Mouse (Mus musculus): Measurements from ENCODE around the gene Gsta1. TPM values are rescaled to one million over a fixed set of nuclear protein-coding genes. Genes with fewer than 3 reads are reported as not detected.
"Not testable (repeated sequence)": the region's sequence is repeated elsewhere in the genome, so short reads cannot be mapped to it uniquely, and the experiment has no call there.

The Gsta1 gene
- polyA plus RNA-seq, 1 experiment from 2014 or later = not detected

GRCm38 (mm10) chr9:78210079-78210478 lies 20.4 kb upstream of the Gsta1 start:
- Histone ChIP-seq H3K4me2 (replicated peaks) (no peak overlapping the region), H3K27ac (no peak overlapping the region), H3K9me3 (no peaks in the 10 kb centered on the region), H3K36me3 (peaks cover 35% of the 10 kb centered on the region), H3K27me3 (no peaks in the 10 kb centered on the region), H3K4me3 (no peak overlapping the region), H3K9ac (no peak overlapping the region), H3K4me1 (no peaks in the 10 kb centered on the region)
- WGBS = 92% methylated on average over 3 of the region's 3 CpGs
- no peak for ATAC-seq (ENCODE audit: insufficient number of reproducible peaks, insufficient read depth, low FRiP score, low TSS enrichment)

GRCm38 (mm10) chr9:78210821-78211220 lies 19.6 kb upstream of the Gsta1 start:
- Histone ChIP-seq H3K4me3 (no peak overlapping the region), H3K9me3 (no peaks in the 10 kb centered on the region), H3K4me1 (no peaks in the 10 kb centered on the region), H3K36me3 (peaks cover 32% of the 10 kb centered on the region), H3K9ac (no peak overlapping the region), H3K27ac (no peak overlapping the region), H3K27me3 (no peaks in the 10 kb centered on the region), H3K4me2 (replicated peaks) (no peak overlapping the region)
- 91% methylated on average over 2 of the region's 2 CpGs for WGBS
- no peak for ATAC-seq (ENCODE audit: insufficient number of reproducible peaks, insufficient read depth, low FRiP score, low TSS enrichment)

GRCm38 (mm10) chr9:78211521-78211920 lies 18.9 kb upstream of the Gsta1 start:
- 93% methylated on average over 3 of the region's 3 CpGs for WGBS
- H3K9ac ChIP-seq = no peak overlapping the region

GRCm38 (mm10) chr9:78212341-78213049 lies 18.0 kb upstream of the Gsta1 start:
- H3K4me2 ChIP-seq (replicated peaks) = no peak overlapping the region
- H3K27me3 ChIP-seq = no peaks in the 10 kb centered on the region
- ATAC-seq (ENCODE audit: insufficient number of reproducible peaks, insufficient read depth, low FRiP score, low TSS enrichment) = no peak
- H3K4me1 ChIP-seq = no peaks in the 10 kb centered on the region
- no peaks in the 10 kb centered on the region for H3K9me3 ChIP-seq
- H3K36me3 ChIP-seq = peaks cover 28% of the 10 kb centered on the region
- no peak overlapping the region for H3K4me3 ChIP-seq
- H3K9ac ChIP-seq = no peak overlapping the region
- WGBS = 75% methylated on average over 7 of the region's 7 CpGs
- no peak overlapping the region for H3K27ac ChIP-seq

More at GRCm38 (mm10) chr9:78211521-78211920, 18.9 kb upstream of the Gsta1 start:
- H3K4me3 ChIP-seq = no peak overlapping the region
- no peak overlapping the region for H3K4me2 ChIP-seq (replicated peaks)
- no peaks in the 10 kb centered on the region for H3K9me3 ChIP-seq
- H3K4me1 ChIP-seq = no peaks in the 10 kb centered on the region
- peaks cover 29% of the 10 kb centered on the region for H3K36me3 ChIP-seq
- no peaks in the 10 kb centered on the region for H3K27me3 ChIP-seq
- no peak overlapping the region for H3K27ac ChIP-seq
- ATAC-seq (ENCODE audit: insufficient number of reproducible peaks, insufficient read depth, low FRiP score, low TSS enrichment) = no peak

- WGBS = 86% methylated on average over 4 of the region's 4 CpGs
- no peak for ATAC-seq (ENCODE audit: insufficient number of reproducible peaks, insufficient read depth, low FRiP score, low TSS enrichment)
- H3K9ac ChIP-seq = no peak overlapping the region
- no peaks in the 10 kb centered on the region for H3K27me3 ChIP-seq
- no peak overlapping the region for H3K4me3 ChIP-seq
- no peak overlapping the region for H3K4me2 ChIP-seq (replicated peaks)
- no peak overlapping the region for H3K27ac ChIP-seq
- no peaks in the 10 kb centered on the region for H3K9me3 ChIP-seq
- no peaks in the 10 kb centered on the region for H3K4me1 ChIP-seq
- no peaks in the 10 kb centered on the region for H3K36me3 ChIP-seq
Measured at GRCm38 (mm10) chr9:78217074-78217473, 13.4 kb upstream of the Gsta1 start.

- Histone ChIP-seq H3K27me3 (no peaks in the 10 kb centered on the region), H3K9me3 (no peaks in the 10 kb centered on the region), H3K27ac (no peak overlapping the region), H3K4me2 (replicated peaks) (no peak overlapping the region), H3K36me3 (no peaks in the 10 kb centered on the region), H3K9ac (no peak overlapping the region), H3K4me3 (no peak overlapping the region), H3K4me1 (no peaks in the 10 kb centered on the region)
- ATAC-seq (ENCODE audit: insufficient number of reproducible peaks, insufficient read depth, low FRiP score, low TSS enrichment) = no peak
- 58% methylated on average over 8 of the region's 8 CpGs for WGBS
Measured at GRCm38 (mm10) chr9:78222616-78223015, 7.8 kb upstream of the Gsta1 start.

- Histone ChIP-seq H3K27me3 (no peaks in the 10 kb centered on the region), H3K9ac (no peak overlapping the region), H3K9me3 (no peaks in the 10 kb centered on the region), H3K4me3 (no peak overlapping the region), H3K36me3 (no peaks in the 10 kb centered on the region), H3K4me1 (no peaks in the 10 kb centered on the region), H3K27ac (no peak overlapping the region), H3K4me2 (replicated peaks) (no peak overlapping the region)
- no peak for ATAC-seq (ENCODE audit: insufficient number of reproducible peaks, insufficient read depth, low FRiP score, low TSS enrichment)
- 49% methylated on average over 10 of the region's 10 CpGs for WGBS
Measured at GRCm38 (mm10) chr9:78223221-78223902, 7.1 kb upstream of the Gsta1 start.

GRCm38 (mm10) chr9:78224418-78224817 lies 6.0 kb upstream of the Gsta1 start:
- no peak for ATAC-seq (ENCODE audit: insufficient number of reproducible peaks, insufficient read depth, low FRiP score, low TSS enrichment)
- Histone ChIP-seq H3K36me3 (no peaks in the 10 kb centered on the region), H3K4me3 (no peak overlapping the region), H3K9me3 (no peaks in the 10 kb centered on the region), H3K27me3 (no peaks in the 10 kb centered on the region), H3K4me2 (replicated peaks) (no peak overlapping the region), H3K4me1 (no peaks in the 10 kb centered on the region), H3K27ac (no peak overlapping the region), H3K9ac (no peak overlapping the region)
- 84% methylated on average over 2 of the region's 2 CpGs for WGBS

- Histone ChIP-seq H3K27ac (no peak overlapping the region), H3K36me3 (no peaks in the 10 kb centered on the region), H3K27me3 (no peaks in the 10 kb centered on the region), H3K4me2 (replicated peaks) (no peak overlapping the region), H3K4me1 (no peaks in the 10 kb centered on the region), H3K4me3 (no peak overlapping the region), H3K9ac (no peak overlapping the region), H3K9me3 (no peaks in the 10 kb centered on the region)
- 74% methylated on average over 11 of the region's 11 CpGs for WGBS
- ATAC-seq (ENCODE audit: insufficient number of reproducible peaks, insufficient read depth, low FRiP score, low TSS enrichment) = no peak
Measured at GRCm38 (mm10) chr9:78225304-78225703, 5.2 kb upstream of the Gsta1 start.

GRCm38 (mm10) chr9:78228122-78228521 lies 2.3 kb upstream of the Gsta1 start:
- H3K27me3 ChIP-seq = no peaks in the 10 kb centered on the region
- H3K9ac ChIP-seq = no peak overlapping the region
- no peak overlapping the region for H3K4me2 ChIP-seq (replicated peaks)
- H3K36me3 ChIP-seq = no peaks in the 10 kb centered on the region
- no peaks in the 10 kb centered on the region for H3K4me1 ChIP-seq
- ATAC-seq (ENCODE audit: insufficient number of reproducible peaks, insufficient read depth, low FRiP score, low TSS enrichment) = no peak
- H3K27ac ChIP-seq = no peak overlapping the region
- H3K4me3 ChIP-seq = no peak overlapping the region
- 88% methylated on average over 2 of the region's 2 CpGs for WGBS
- no peaks in the 10 kb centered on the region for H3K9me3 ChIP-seq

GRCm38 (mm10) chr9:78229658-78230057 lies 798 bp upstream of the Gsta1 start:
- not testable (repeated sequence) for ATAC-seq (ENCODE audit: insufficient number of reproducible peaks, insufficient read depth, low FRiP score, low TSS enrichment); H3K4me1 ChIP-seq; H3K9ac ChIP-seq; H3K27me3 ChIP-seq; H3K9me3 ChIP-seq; H3K27ac ChIP-seq; H3K4me2 ChIP-seq (replicated peaks); H3K4me3 ChIP-seq; H3K36me3 ChIP-seq
- WGBS = 48% methylated on average over 3 of the region's 3 CpGs

GRCm38 (mm10) chr9:78233121-78233695 lies 2.8 kb downstream of the Gsta1 start:
- H3K9ac ChIP-seq; H3K4me2 ChIP-seq (replicated peaks); H3K27ac ChIP-seq; H3K4me1 ChIP-seq; H3K9me3 ChIP-seq; H3K36me3 ChIP-seq; H3K27me3 ChIP-seq; H3K4me3 ChIP-seq; ATAC-seq (ENCODE audit: insufficient number of reproducible peaks, insufficient read depth, low FRiP score, low TSS enrichment): not testable (repeated sequence)
- WGBS = no CpG with 5 or more reads among the region's 10 CpGs
